Mouse (Mus musculus) heart, embryonic 11.5 days (tissue): ENCODE measurements at regions not wholly inside any gene's neighbourhood (a gene's known extent, or its start where the extent isn't known, plus 50 kb on each side); places are given as distances from the start of the nearest gene placed in this dataset.

Experiments
- ATAC-seq: fragments of 200-750 bp; cut with Nextera tagmentation; replicated peaks from 2 replicates; pipeline ENCODE4 v1.8.0; 2017; ENCODE audit warnings: moderate library complexity; ENCODE audit not compliant: insufficient number of reproducible peaks, low FRiP score, low TSS enrichment
- H3K27ac ChIP-seq: fragments of 300-500 bp; sonication (generic); 2 replicates; pipeline ENCODE4 v1.5.1; 2014; ENCODE audit warnings: mild to moderate bottlenecking, low read depth, low read length
- H3K27me3 ChIP-seq: fragments of 300-500 bp; sonication (generic); 2 replicates; pipeline ENCODE4 v1.6.1; 2014; ENCODE audit warnings: mild to moderate bottlenecking, low read length, mixed read lengths; ENCODE audit not compliant: control insufficient read depth, insufficient read depth
- H3K36me3 ChIP-seq: fragments of 300-500 bp; sonication (generic); 2 replicates; pipeline ENCODE4 v1.6.1; 2014; ENCODE audit warnings: mild to moderate bottlenecking, low read length, moderate library complexity, mixed read lengths; ENCODE audit not compliant: control insufficient read depth, insufficient read depth
- H3K4me1 ChIP-seq: fragments of 300-500 bp; sonication (generic); 2 replicates; pipeline ENCODE4 v1.6.1; 2014; ENCODE audit warnings: low read length; ENCODE audit not compliant: control insufficient read depth, insufficient read depth
- H3K4me2 ChIP-seq: fragments of 300-500 bp; sonication (generic); 2 replicates; pipeline ENCODE4 v1.6.1; 2014; ENCODE audit warnings: mild to moderate bottlenecking, moderate library complexity
- H3K4me3 ChIP-seq: fragments of 300-500 bp; sonication (generic); 2 replicates; pipeline ENCODE4 v1.5.1; 2014; ENCODE audit warnings: low read depth, low read length
- H3K9ac ChIP-seq: fragments of 300-500 bp; sonication (generic); 2 replicates; pipeline ENCODE4 v1.6.1; 2014; ENCODE audit warnings: mild to moderate bottlenecking, low read depth, low read length, moderate library complexity
- H3K9me3 ChIP-seq: fragments of 300-500 bp; sonication (generic); replicated peaks from 2 replicates; pipeline ENCODE4 v1.6.1; 2016; ENCODE audit warnings: low read length; ENCODE audit not compliant: control insufficient read depth
- WGBS: fragments of 180-500 bp; shearing (Covaris S2); extraction: QIAGEN DNeasy Blood & Tissue Kit; methylation state at CpG from one replicate; pipeline ENCODE4 v1.1.7; 2014; ENCODE audit not compliant: insufficient replicate concordance; 5-methylcytosine and 5-hydroxymethylcytosine counted together

GRCm38 (mm10) chr1:163608429-163608828, 116.6 kb downstream of the Mettl11b start:
- Histone ChIP-seq H3K4me3 (no peak overlapping the region), H3K36me3 (no peaks in the 10 kb centered on the region), H3K4me1 (no peaks in the 10 kb centered on the region), H3K9me3 (no peaks in the 10 kb centered on the region), H3K27me3 (no peaks in the 10 kb centered on the region), H3K9ac (no peak overlapping the region), H3K4me2 (no peak overlapping the region), H3K27ac (no peak overlapping the region)
- ATAC-seq: no peak
- WGBS: 93% methylated on average over 1 of the region's 1 CpGs

- no peaks in the 10 kb centered on the region for H3K27me3 ChIP-seq
- H3K36me3 ChIP-seq: no peaks in the 10 kb centered on the region
- WGBS: 84% methylated on average over 5 of the region's 5 CpGs
- H3K27ac ChIP-seq: no peak overlapping the region
- no peak overlapping the region for H3K4me3 ChIP-seq
- ATAC-seq: no peak
- H3K4me1 ChIP-seq: no peaks in the 10 kb centered on the region
- no peaks in the 10 kb centered on the region for H3K9me3 ChIP-seq
- no peak overlapping the region for H3K4me2 ChIP-seq
- no peak overlapping the region for H3K9ac ChIP-seq
These were observed 117.3 kb downstream of the Mettl11b start for GRCm38 (mm10) chr1:163607701-163608100.

GRCm38 (mm10) chr1:163599926-163600890, 124.8 kb downstream of the Mettl11b start:
- Histone ChIP-seq H3K9ac (no peak overlapping the region), H3K27ac (no peak overlapping the region), H3K27me3 (no peaks in the 10 kb centered on the region), H3K9me3 (no peaks in the 10 kb centered on the region), H3K4me3 (no peak overlapping the region), H3K36me3 (no peaks in the 10 kb centered on the region), H3K4me2 (no peak overlapping the region), H3K4me1 (no peaks in the 10 kb centered on the region)
- no peak for ATAC-seq
- WGBS: 69% methylated on average over 7 of the region's 7 CpGs

DNA sequence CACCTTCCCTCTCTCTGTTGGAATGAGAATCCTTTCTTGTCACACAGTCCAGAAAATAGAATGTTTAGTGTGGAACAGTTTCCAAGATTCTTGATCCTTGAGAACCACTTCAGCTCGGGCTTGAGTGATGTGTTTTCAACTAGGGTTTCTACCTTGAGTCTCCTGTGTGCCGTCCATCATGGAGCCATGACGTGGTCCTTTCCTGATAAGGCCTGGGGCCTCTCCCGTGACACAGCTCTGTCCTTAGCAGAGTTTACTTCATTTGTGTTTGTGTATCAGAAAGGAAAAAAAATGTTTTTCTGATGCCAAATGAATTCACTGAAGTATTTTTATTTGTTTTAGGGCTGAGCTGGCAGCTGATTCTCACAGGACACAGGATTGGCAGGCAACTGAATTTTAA, 148.6 kb downstream of the Mettl11b start:
- Histone ChIP-seq H3K27ac (no peak overlapping the region), H3K36me3 (no peaks in the 10 kb centered on the region), H3K4me2 (no peak overlapping the region), H3K9ac (no peak overlapping the region), H3K27me3 (no peaks in the 10 kb centered on the region), H3K4me3 (no peak overlapping the region), H3K4me1 (0 out of 2 replicates have a peak, but pooled peaks cover 2% of the 10 kb centered on the region), H3K9me3 (no peaks in the 10 kb centered on the region)
- WGBS: 35% methylated on average over 4 of the region's 4 CpGs
- ATAC-seq: no peak

- Histone ChIP-seq H3K27me3 (no peaks in the 10 kb centered on the region), H3K4me1 (0 out of 2 replicates have a peak, but pooled peaks cover 2% of the 10 kb centered on the region), H3K9ac (no peak overlapping the region), H3K27ac (no peak overlapping the region), H3K36me3 (no peaks in the 10 kb centered on the region), H3K4me2 (no peak overlapping the region), H3K4me3 (no peak overlapping the region), H3K9me3 (no peaks in the 10 kb centered on the region)
- 73% methylated on average over 2 of the region's 2 CpGs for WGBS
- ATAC-seq: no peak
These were observed 149.4 kb downstream of the Mettl11b start for GRCm38 (mm10) chr1:163575593-163575992.

- Histone ChIP-seq H3K9me3 (no peaks in the 10 kb centered on the region), H3K4me1 (0 out of 2 replicates have a peak, but pooled peaks cover 2% of the 10 kb centered on the region), H3K27me3 (no peaks in the 10 kb centered on the region), H3K9ac (no peak overlapping the region), H3K4me3 (no peak overlapping the region), H3K4me2 (no peak overlapping the region), H3K27ac (no peak overlapping the region), H3K36me3 (no peaks in the 10 kb centered on the region)
- 54% methylated on average over 16 of the region's 16 CpGs for WGBS
- peak; percentile 59; the same call in 1 of the 2 replicates for ATAC-seq
These were observed 150.4 kb downstream of the Mettl11b start for GRCm38 (mm10) chr1:163574409-163575161.

- Histone ChIP-seq H3K4me1 (0 out of 2 replicates have a peak, but pooled peaks cover 2% of the 10 kb centered on the region), H3K4me3 (no peak overlapping the region), H3K9me3 (no peaks in the 10 kb centered on the region), H3K27ac (no peak overlapping the region), H3K4me2 (no peak overlapping the region), H3K9ac (no peak overlapping the region), H3K27me3 (no peaks in the 10 kb centered on the region), H3K36me3 (no peaks in the 10 kb centered on the region)
- WGBS: 95% methylated on average over 1 of the region's 1 CpGs
- ATAC-seq: no peak
These were observed 151.5 kb downstream of the Mettl11b start for GRCm38 (mm10) chr1:163573533-163573932.

GRCm38 (mm10) chr1:163563791-163564190, 160.3 kb upstream of the Gorab start:
- Histone ChIP-seq H3K27me3 (no peaks in the 10 kb centered on the region), H3K36me3 (no peaks in the 10 kb centered on the region), H3K9ac (no peak overlapping the region), H3K4me2 (no peak overlapping the region), H3K4me3 (no peak overlapping the region), H3K4me1 (no peaks in the 10 kb centered on the region), H3K9me3 (no peaks in the 10 kb centered on the region), H3K27ac (no peak overlapping the region)
- ATAC-seq: no peak
- WGBS: 51% methylated on average over 1 of the region's 1 CpGs
